Mouse (Mus musculus) MEL (cell line): Measurements from ENCODE around the gene Nsfl1c. TPM values are rescaled to one million over a fixed set of nuclear protein-coding genes. Genes with fewer than 3 reads are reported as not detected.
A peak's percentile ranks its signal among the peaks of the same experiment; 100 is the strongest.

Experiments used
- DNase-seq: peaks from one replicate; pipeline ENCODE4 v3.0.0; 2011; ENCODE audit warnings: low read depth, low spot score
- H3K27ac ChIP-seq: 2 replicates; pipeline ENCODE4 v1.5.1; 2012; ENCODE audit warnings: low read depth, mild to moderate bottlenecking, control low read depth, low read length, moderate library complexity; ENCODE audit not compliant: control insufficient read depth
- H3K27me3 ChIP-seq, 2 experiments: fragments of 150-350 bp in 1 of 2; sonication (generic) in 1 of 2; 2 replicates each; pipeline ENCODE4 v1.6.1; 2012; ENCODE audit warnings: low read length in 2 of 2, mild to moderate bottlenecking in 2 of 2, improper control_type of control experiment in 1 of 2, moderate library complexity in 1 of 2; ENCODE audit not compliant: insufficient read depth in 2 of 2, control insufficient read depth in 1 of 2
- H3K36me3 ChIP-seq, 2 experiments: 2 replicates each; pipeline ENCODE4 v1.6.1; 2012 to 2014; ENCODE audit warnings: low read length in 2 of 2, improper control_type of control experiment in 1 of 2, inconsistent platforms in 1 of 2, mild to moderate bottlenecking in 1 of 2; ENCODE audit not compliant: insufficient read depth in 2 of 2, control insufficient read depth in 1 of 2
- H3K4me1 ChIP-seq, 2 experiments: fragments of 150-350 bp in 1 of 2; sonication (generic) in 1 of 2; 2 replicates each; pipeline ENCODE4 v1.6.1; 2012; ENCODE audit warnings: low read length in 2 of 2, improper control_type of control experiment in 1 of 2, mild to moderate bottlenecking in 1 of 2; ENCODE audit not compliant: insufficient read depth in 2 of 2, control insufficient read depth in 1 of 2
- H3K4me3 ChIP-seq, 2 experiments: fragments of 150-350 bp in 1 of 2; sonication (generic) in 1 of 2; 2 replicates each; pipeline ENCODE4 v1.5.1; 2012; ENCODE audit warnings: low read depth in 2 of 2, low read length in 2 of 2, mild to moderate bottlenecking in 2 of 2, moderate library complexity in 2 of 2, control low read depth in 1 of 2, improper control_type of control experiment in 1 of 2; ENCODE audit not compliant: control insufficient read depth in 1 of 2, insufficient read depth in 1 of 2
- H3K79me2 ChIP-seq: 2 replicates; pipeline ENCODE4 v1.6.1; 2012; ENCODE audit warnings: mild to moderate bottlenecking, low read length, moderate library complexity; ENCODE audit not compliant: control insufficient read depth, poor library complexity, insufficient read depth
- H3K9ac ChIP-seq: 2 replicates; pipeline ENCODE4 v1.6.1; 2012; ENCODE audit warnings: low read depth, mild to moderate bottlenecking, control low read depth, low read length, moderate library complexity; ENCODE audit not compliant: control insufficient read depth, poor library complexity, severe bottlenecking
- H3K9me3 ChIP-seq: fragments of 150-350 bp; sonication (generic); replicated peaks from 2 replicates; pipeline ENCODE4 v1.6.1; 2012; ENCODE audit warnings: mild to moderate bottlenecking, low read length, improper control_type of control experiment, moderate library complexity; ENCODE audit not compliant: insufficient read depth
- BHLHE40 ChIP-seq: IDR thresholded peaks from 2 replicates; pipeline ENCODE4 v1.6.1; 2012; ENCODE audit warnings: low read depth, mild to moderate bottlenecking, inconsistent platforms, low read length, improper control_type of control experiment, borderline replicate concordance
- CHD1 ChIP-seq: IDR thresholded peaks from 2 replicates; pipeline ENCODE4 v1.6.1; 2012; ENCODE audit warnings: low read depth, mild to moderate bottlenecking, inconsistent platforms, low read length, improper control_type of control experiment
- CHD2 ChIP-seq: IDR thresholded peaks from 2 replicates; pipeline ENCODE4 v1.6.1; 2011; ENCODE audit warnings: low read length, improper control_type of control experiment
- E2F4 ChIP-seq: IDR thresholded peaks from 2 replicates; pipeline ENCODE4 v1.6.1; 2011; ENCODE audit warnings: low read depth, low read length, improper control_type of control experiment, borderline replicate concordance
- ELF1 ChIP-seq: IDR thresholded peaks from 2 replicates; pipeline ENCODE4 v1.6.1; 2014; ENCODE audit warnings: low read depth, mild to moderate bottlenecking, inconsistent platforms, low read length, improper control_type of control experiment, moderate library complexity
- EP300 ChIP-seq, 2 experiments: IDR thresholded peaks; 2 replicates each; pipeline ENCODE4 v1.6.1; 2011; ENCODE audit warnings: improper control_type of control experiment in 2 of 2, low read length in 2 of 2, low read depth in 1 of 2, mild to moderate bottlenecking in 1 of 2
- ETS1 ChIP-seq: IDR thresholded peaks from 2 replicates; pipeline ENCODE4 v1.6.1; 2012; ENCODE audit warnings: low read depth, mild to moderate bottlenecking, inconsistent platforms, low read length, improper control_type of control experiment, moderate library complexity
- GABPA ChIP-seq: IDR thresholded peaks from 2 replicates; pipeline ENCODE4 v1.6.1; 2012; ENCODE audit warnings: low read depth, mild to moderate bottlenecking, inconsistent platforms, low read length, improper control_type of control experiment, moderate library complexity
- GATA1 ChIP-seq: IDR thresholded peaks from 2 replicates; pipeline ENCODE4 v1.6.1; 2011; ENCODE audit warnings: low read depth, low read length, improper control_type of control experiment
- HCFC1 ChIP-seq: IDR thresholded peaks from 2 replicates; pipeline ENCODE4 v1.6.1; 2012; ENCODE audit warnings: low read depth, mild to moderate bottlenecking, inconsistent platforms, low read length, improper control_type of control experiment, moderate library complexity
- JUND ChIP-seq: IDR thresholded peaks from 2 replicates; pipeline ENCODE4 v1.6.1; 2011; ENCODE audit warnings: low read depth, mild to moderate bottlenecking, improper control_type of control experiment, low read length
- KAT2A ChIP-seq: conservative IDR thresholded peaks from 2 replicates; pipeline ENCODE4 v1.6.1; 2012; ENCODE audit warnings: low read depth, low read length, improper control_type of control experiment, inconsistent platforms
- MAX ChIP-seq: IDR thresholded peaks from 2 replicates; pipeline ENCODE4 v1.6.1; 2011; ENCODE audit warnings: low read length, improper control_type of control experiment
- MAZ ChIP-seq: IDR thresholded peaks from 2 replicates; pipeline ENCODE4 v1.6.1; 2012; ENCODE audit warnings: low read depth, mild to moderate bottlenecking, inconsistent platforms, low read length, improper control_type of control experiment
- MEF2A ChIP-seq: IDR thresholded peaks from 2 replicates; pipeline ENCODE4 v1.6.1; 2014; ENCODE audit warnings: low read depth, mild to moderate bottlenecking, inconsistent platforms, low read length, improper control_type of control experiment; ENCODE audit not compliant: poor library complexity, insufficient replicate concordance, severe bottlenecking; ENCODE audit errors: extremely low read depth
- MXI1 ChIP-seq: IDR thresholded peaks from 2 replicates; pipeline ENCODE4 v1.6.1; 2011; ENCODE audit warnings: mild to moderate bottlenecking, low read depth, low read length, improper control_type of control experiment
- MYB ChIP-seq: IDR thresholded peaks from 2 replicates; pipeline ENCODE4 v1.6.1; 2011; ENCODE audit warnings: mild to moderate bottlenecking, low read depth, low read length, improper control_type of control experiment
- POLR2A ChIP-seq, 2 experiments: IDR thresholded peaks; 2 replicates each; pipeline ENCODE4 v1.6.1; 2011 to 2012; ENCODE audit warnings: low read length in 2 of 2, mild to moderate bottlenecking in 2 of 2, control low read depth in 1 of 2, improper control_type of control experiment in 1 of 2, low read depth in 1 of 2, moderate library complexity in 1 of 2; ENCODE audit not compliant: control insufficient read depth in 1 of 2, insufficient read depth in 1 of 2, poor library complexity in 1 of 2
- POLR2AphosphoS2 ChIP-seq: IDR thresholded peaks from 2 replicates; pipeline ENCODE4 v1.6.1; 2011; ENCODE audit warnings: low read length, improper control_type of control experiment
- POLR2AphosphoS5 ChIP-seq: IDR thresholded peaks from 2 replicates; pipeline ENCODE4 v1.6.1; 2012; ENCODE audit warnings: low read depth, borderline replicate concordance, mild to moderate bottlenecking, inconsistent platforms, low read length, moderate library complexity, mixed read lengths
- RAD21 ChIP-seq: IDR thresholded peaks from 2 replicates; pipeline ENCODE4 v1.6.1; 2011; ENCODE audit warnings: mild to moderate bottlenecking, low read depth, low read length, improper control_type of control experiment
- RCOR1 ChIP-seq: IDR thresholded peaks from 2 replicates; pipeline ENCODE4 v1.6.1; 2012; ENCODE audit warnings: low read depth, mild to moderate bottlenecking, inconsistent platforms, low read length, improper control_type of control experiment
- SIN3A ChIP-seq: IDR thresholded peaks from 2 replicates; pipeline ENCODE4 v1.6.1; 2012; ENCODE audit warnings: low read length, improper control_type of control experiment, inconsistent platforms
- SMC3 ChIP-seq: IDR thresholded peaks from 2 replicates; pipeline ENCODE4 v1.6.1; 2011; ENCODE audit warnings: low read depth, low read length, improper control_type of control experiment
- TAL1 ChIP-seq: IDR thresholded peaks from 2 replicates; pipeline ENCODE4 v1.6.1; 2012; ENCODE audit warnings: mild to moderate bottlenecking, inconsistent platforms, low read length, moderate library complexity, mixed read lengths
- TBP ChIP-seq: IDR thresholded peaks from 2 replicates; pipeline ENCODE4 v1.8.0; 2011; ENCODE audit warnings: low read depth, low read length, improper control_type of control experiment
- TCF12 ChIP-seq: IDR thresholded peaks from 2 replicates; pipeline ENCODE4 v1.6.1; 2014; ENCODE audit warnings: low read depth, mild to moderate bottlenecking, inconsistent platforms, low read length, improper control_type of control experiment, moderate library complexity
- UBTF ChIP-seq: IDR thresholded peaks from 2 replicates; pipeline ENCODE4 v1.6.1; 2012; ENCODE audit warnings: low read depth, mild to moderate bottlenecking, inconsistent platforms, low read length, improper control_type of control experiment, moderate library complexity, borderline replicate concordance; ENCODE audit not compliant: insufficient read depth
- USF1 ChIP-seq: IDR thresholded peaks from 2 replicates; pipeline ENCODE4 v1.6.1; 2014; ENCODE audit warnings: low read depth, mild to moderate bottlenecking, inconsistent platforms, low read length, improper control_type of control experiment, moderate library complexity
- USF2 ChIP-seq, 2 experiments: IDR thresholded peaks; 2 replicates each; pipeline ENCODE4 v1.6.1; 2011 to 2012; ENCODE audit warnings: improper control_type of control experiment in 2 of 2, low read length in 2 of 2, borderline replicate concordance in 1 of 2, inconsistent platforms in 1 of 2, low read depth in 1 of 2, mild to moderate bottlenecking in 1 of 2; ENCODE audit not compliant: insufficient read depth in 1 of 2
- ZC3H11A ChIP-seq: IDR thresholded peaks from 2 replicates; pipeline ENCODE4 v1.6.1; 2012; ENCODE audit warnings: low read depth, mild to moderate bottlenecking, inconsistent platforms, low read length, improper control_type of control experiment
- ZKSCAN1 ChIP-seq: IDR thresholded peaks from 2 replicates; pipeline ENCODE4 v1.6.1; 2012; ENCODE audit warnings: low read depth, mild to moderate bottlenecking, inconsistent platforms, low read length, improper control_type of control experiment, moderate library complexity
- ZMIZ1 ChIP-seq: IDR thresholded peaks from 2 replicates; pipeline ENCODE4 v1.6.1; 2012; ENCODE audit warnings: low read depth, mild to moderate bottlenecking, inconsistent platforms, low read length, improper control_type of control experiment, moderate library complexity
- ZNF384 ChIP-seq: IDR thresholded peaks from 2 replicates; pipeline ENCODE4 v1.6.1; 2012; ENCODE audit warnings: low read depth, mild to moderate bottlenecking, inconsistent platforms, low read length, improper control_type of control experiment
- polyA plus RNA-seq, 2 experiments: library from polyadenylated mRNA; stranded (reverse) in 1 of 2; unstranded in 1 of 2; fragments of >175 nt in 1 of 2; fragments of >200 nt in 1 of 2; gene quantifications; 2 replicates each; pipeline versions ENCODE4 v1.2.1 to v1.2.4; 2012; ENCODE audit warnings: low replicate concordance in 2 of 2, low read depth in 1 of 2; ENCODE audit not compliant: insufficient read length in 2 of 2, insufficient read depth in 1 of 2, missing spikeins in 1 of 2
- total RNA-seq: library from RNA; depleted of rRNA; stranded (reverse); fragments of 300-350 nt; gene quantifications from 2 replicates; pipeline ENCODE4 v1.2.3, GENCODE M21; 2012; rRNA removed

Nsfl1c gene
- total RNA-seq (182 and 199 TPM in 2 replicates), polyA plus RNA-seq (100 to 1,000 TPM; 260 to 394 TPM)

DNA sequence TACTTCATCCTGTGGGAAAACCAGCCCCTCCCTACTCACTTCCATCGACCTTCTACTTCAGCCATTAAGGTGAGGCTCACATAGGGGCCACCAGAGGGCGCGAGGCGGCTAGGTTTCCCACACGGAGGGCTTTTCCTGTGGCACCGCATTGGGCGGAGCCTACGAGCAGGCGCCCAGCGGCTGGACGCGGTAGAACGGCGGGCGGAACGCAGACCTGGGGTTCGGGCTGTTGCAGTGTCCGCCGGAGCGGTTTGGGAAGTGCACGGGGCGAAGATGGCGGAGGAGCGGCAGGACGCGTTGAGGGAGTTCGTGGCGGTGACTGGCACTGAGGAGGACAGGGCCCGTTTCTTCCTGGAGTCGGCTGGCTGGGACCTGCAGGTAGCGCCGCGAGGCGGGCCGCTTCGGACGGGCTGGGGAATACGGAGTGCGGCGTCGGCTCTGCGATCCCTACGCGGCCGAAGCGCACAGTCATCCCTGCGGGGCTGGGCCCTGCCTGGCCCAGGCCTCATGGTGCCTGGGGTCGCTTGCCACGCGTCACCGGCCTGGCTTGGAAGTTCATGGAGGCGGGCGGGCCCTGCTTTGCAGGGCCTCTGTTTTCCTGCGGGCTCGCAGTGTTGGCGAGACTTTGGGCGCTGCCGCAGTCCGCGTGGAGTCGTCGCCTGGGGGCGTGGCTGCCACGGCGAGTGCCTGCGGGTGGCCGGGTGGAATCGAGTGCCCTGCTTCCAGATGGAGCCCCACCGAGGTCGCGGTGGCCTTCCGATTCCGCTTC, at the start of gene Nsfl1c:
Gene Nsfl1c, plus strand, starts transcription at position 148 of the 769 bp plus-strand sequence.
- H3K27ac ChIP-seq: peak within 1 kb of the TSS; percentile 46; the same call in 1 of the 2 replicates
- peaks cover 0 to 13% of the 10 kb centered on the region in 2 experiments; a peak in 3 of 4 replicates for H3K4me1 ChIP-seq
- TF ChIP-seq MAZ: peak; percentile 90
- TF ChIP-seq RAD21: peak; percentile 62
- TF ChIP-seq ZC3H11A: peak; percentile 73
- no peak for TF ChIP-seq BHLHE40
- TF ChIP-seq UBTF: no peak
- peak; percentile 90 for TF ChIP-seq HCFC1
- peak; percentile 87 for TF ChIP-seq TCF12
- 0 out of 2 replicates have a peak, but pooled peaks have one; percentile 23 for TF ChIP-seq ETS1
- TF ChIP-seq ZNF384: peak; percentile 36
- peak; percentile 60 for TF ChIP-seq ELF1
- TF ChIP-seq USF1: peak; percentile 36; the same call in 1 of the 2 replicates
- TF ChIP-seq TAL1: no peak
- peak; percentile 85 for TF ChIP-seq TBP
- peak; percentile 96 for TF ChIP-seq SMC3
- TF ChIP-seq CHD1: no peak
- peak; percentile 53; the same call in 1 of the 2 replicates for TF ChIP-seq RCOR1
- TF ChIP-seq JUND: no peak
- peak; percentile 75 to 85; a peak in 3 of 4 replicates for TF ChIP-seq POLR2A (IDR thresholded peaks at IDR 0.05; ENCODE audit: control insufficient read depth in 1 of 2, insufficient read depth in 1 of 2, low read depth in 1 of 2, low read length in 2 of 2, poor library complexity in 1 of 2)
- peak; percentile 76; the same call in 1 of the 2 replicates for TF ChIP-seq MXI1
- TF ChIP-seq SIN3A: peak; percentile 88; the same call in 1 of the 2 replicates
- no peak for TF ChIP-seq CHD2
- no peak for TF ChIP-seq GATA1
- TF ChIP-seq EP300 (IDR thresholded peaks at IDR 0.05; ENCODE audit: low read depth in 1 of 2, low read length in 2 of 2): 0 out of 4 replicates have a peak, but pooled peaks of 1 of the 2 experiments have one; percentile 13
- TF ChIP-seq GABPA: 0 out of 2 replicates have a peak, but pooled peaks have one; percentile 34
- TF ChIP-seq POLR2AphosphoS5: no peak
- TF ChIP-seq MEF2A: no peak
- peak; percentile 63; the same call in 1 of the 2 replicates for TF ChIP-seq MAX
- peak; percentile 64; the same call in 1 of the 2 replicates for TF ChIP-seq ZMIZ1
- TF ChIP-seq MYB: no peak
- peak; percentile 59; the same call in 1 of the 2 replicates for TF ChIP-seq KAT2A
- peak; percentile 81; the same call in 1 of the 2 replicates for TF ChIP-seq POLR2AphosphoS2
- no peak for TF ChIP-seq USF2 (IDR thresholded peaks at IDR 0.05; ENCODE audit: borderline replicate concordance in 1 of 2, insufficient read depth in 1 of 2, low read depth in 1 of 2, low read length in 2 of 2)
- TF ChIP-seq E2F4: no peak
- no peak for TF ChIP-seq ZKSCAN1

More for the DNA sequence above, at the start of gene Nsfl1c:
- H3K27me3 ChIP-seq: peaks cover 0 to 3% of the 10 kb centered on the region in 2 experiments; a peak in 2 of 4 replicates
- peak; percentile 95 for DNase-seq
- H3K36me3 ChIP-seq: peaks cover 0 to 17% of the 10 kb centered on the region in 2 experiments
- no peaks in the 10 kb centered on the region for H3K9me3 ChIP-seq
- H3K9ac ChIP-seq: peak within 1 kb of the TSS; percentile 89
- H3K4me3 ChIP-seq: peak within 1 kb of the TSS; percentile 85 to 97
- H3K79me2 ChIP-seq: peaks cover 26% of the 10 kb centered on the region
